Mouse (Mus musculus) embryonic fibroblast, embryonic 13.5 days (primary cell): Measurements from ENCODE around the gene Haus3.

Source experiments
- CTCF ChIP-seq: IDR thresholded peaks from 2 replicates; pipeline ENCODE4 v1.5.1; 2011; ENCODE audit warnings: mild to moderate bottlenecking, control low read depth, low read length, moderate library complexity, borderline replicate concordance; ENCODE audit not compliant: insufficient read depth
- POLR2A ChIP-seq: IDR thresholded peaks from 2 replicates; pipeline ENCODE4 v1.6.1; 2011; ENCODE audit warnings: low read depth, mild to moderate bottlenecking, control low read depth, low read length, moderate library complexity

DNA sequence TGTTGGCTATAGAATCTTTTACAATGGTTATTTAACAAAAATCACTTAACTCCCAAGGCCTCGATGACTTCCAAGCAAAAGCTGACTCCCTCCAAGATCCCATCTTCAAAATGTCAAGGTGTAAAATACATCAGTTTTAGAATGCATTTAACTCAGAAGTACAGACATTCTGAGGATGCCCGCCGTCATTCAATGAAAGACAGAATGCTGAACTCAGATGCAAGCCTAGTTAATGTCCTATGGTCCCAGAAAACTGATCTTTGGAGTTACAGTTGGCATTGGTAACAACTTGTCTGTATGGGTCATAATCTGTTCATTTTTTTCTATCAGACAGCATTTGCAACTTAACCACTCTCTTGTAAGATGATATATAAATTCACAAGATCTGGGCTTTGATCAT, 627 bp upstream of the Haus3 start:
- TF ChIP-seq CTCF (no peak), POLR2A (no peak)
